In the genomic region with DNA sequence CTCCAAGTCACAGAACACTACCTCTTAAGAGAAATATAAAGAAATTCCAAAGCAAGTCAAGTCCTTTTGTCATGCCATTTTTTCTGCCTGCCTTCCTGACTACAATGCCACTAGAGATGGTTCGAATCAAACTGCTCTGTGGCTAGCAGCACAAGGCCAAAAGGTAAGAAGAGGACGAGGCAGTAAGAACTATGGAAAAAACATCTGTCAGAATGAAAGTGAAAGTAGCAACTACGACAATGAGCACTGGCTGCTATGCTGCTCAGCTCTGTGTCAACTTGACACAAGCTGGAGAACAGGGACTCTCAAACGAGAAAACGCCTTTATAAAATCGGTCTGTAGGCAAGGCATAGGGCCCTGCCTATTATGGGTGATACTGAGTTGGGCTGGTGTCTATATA, we compare ENCODE assay signal across 20 mouse cellular contexts. TPM values are rescaled to one million over a fixed set of nuclear protein-coding genes. Genes with fewer than 3 reads are reported as not detected.
DNase-seq lines count a peak whose midpoint lies in the region; ATAC-seq lines count a peak whose summit lies in the region.
"Had no signal": no experiment of that assay in that cellular context is flagged by ENCODE, and none has a peak within 500 bp of the region (broad histone marks: within the 10 kb centered on the region; RNA-seq: fewer than 3 reads in every experiment).

No protein-coding gene starts in this region.

- DNase-seq in thymus, postnatal 0 days (ENCODE audit: low spot score), result peak; percentile 10
- no peak for DNase-seq in thymus, adult 18-20 months
- peak; percentile 28 for DNase-seq in T-cell, adult 2 months (ENCODE audit: low spot score)
- DNase-seq in embryo, embryonic 9.5 days (ENCODE audit: extremely low spot score), result no peak
- DNase-seq in embryo, embryonic 11 days, result no peak
- DNase-seq in gastrocnemius, postnatal 25 days, result no peak
- DNase-seq: adrenal gland, postnatal 25 days; cerebellum, adult 9-10 months; gastrocnemius, postnatal 36 days; right cerebral cortex, postnatal 4 days; thymus, adult 2 months had no signal

- ATAC-seq in megakaryocyte, adult 5-6 weeks (ENCODE audit: poor library complexity, severe bottlenecking), result 0 out of 2 replicates have a peak, but pooled peaks have one; percentile 51
- ATAC-seq: forebrain, embryonic 16.5 days; intestine, embryonic 15.5 days had no signal

RNA-seq across cellular contexts. Expression of a gene that starts 14.6 kb away (rescaled TPM):
- 0.22 and 0.28 TPM in 2 replicates for polyA plus RNA-seq in thymus, postnatal 0 days (2015; fragmentation: Nextera tagmentation; extraction: Ambion mirVana)
- 0.65 and 0.98 TPM in 2 replicates for total RNA-seq in megakaryocyte, adult 5-6 weeks (2015)
- total RNA-seq in megakaryocyte, adult 5-6 weeks (2017), result 0.98 and 1.3 TPM in 2 replicates
- under 1 TPM; 0.38 TPM for total RNA-seq in gastrocnemius, postnatal 25 days (2021)
- polyA plus RNA-seq: forebrain, embryonic 16.5 days; heart, embryonic 14.5 days; hindbrain, embryonic 10.5 days; intestine, embryonic 15.5 days; kidney, embryonic 16.5 days; limb, embryonic 15.5 days; lung, embryonic 16.5 days had no signal

RNA-seq across cellular contexts. Expression of a gene that starts 40.9 kb away (rescaled TPM):
- 48.5 and 52.2 TPM in 2 replicates for polyA plus RNA-seq in thymus, postnatal 0 days (2015; fragmentation: Nextera tagmentation; extraction: Ambion mirVana)
- 51.4 and 59.8 TPM in 2 replicates for total RNA-seq in megakaryocyte, adult 5-6 weeks (2015)
- total RNA-seq in megakaryocyte, adult 5-6 weeks (2017), result 51.5 and 53.6 TPM in 2 replicates
- 10 to 100 TPM; 11.7 to 12.2 TPM for total RNA-seq in gastrocnemius, postnatal 25 days (2021)

RNA-seq across cellular contexts. Expression of a gene that starts 41.0 kb away (rescaled TPM):
- not detected in 2 replicates for polyA plus RNA-seq in thymus, postnatal 0 days (2015; fragmentation: Nextera tagmentation; extraction: Ambion mirVana)
- total RNA-seq in megakaryocyte, adult 5-6 weeks (2015), result 0.07 TPM in 1 of 2 replicates, not detected in the other
- total RNA-seq in megakaryocyte, adult 5-6 weeks (2017), result 0.59 TPM in 1 of 2 replicates, not detected in the other
- not detected for total RNA-seq in gastrocnemius, postnatal 25 days (2021)
- total RNA-seq: adrenal gland, postnatal 25 days; ES-E14; gastrocnemius, postnatal 36 days had no signal
- polyA plus RNA-seq: heart, embryonic 14.5 days; hindbrain, embryonic 10.5 days; kidney, embryonic 16.5 days; thymus, adult 2 months had no signal

Comparison
In these comparisons a context has a peak if more than half of its experiments do, and no peak if none do; other contexts are left out.
1. DNase-seq: peak in thymus, postnatal 0 days (single experiment) and T-cell, adult 2 months (single experiment); none in thymus, adult 18-20 months (0 of 2), embryo, embryonic 9.5 days (single experiment), embryo, embryonic 11 days (single experiment) and gastrocnemius, postnatal 25 days (single experiment).